Comparison of ENCODE assay signal across 14 mouse cellular contexts in genomic region chr12:76541475-76541874, GRCm38 (mm10). TPM values are rescaled to one million over a fixed set of nuclear protein-coding genes. Genes with fewer than 3 reads are reported as not detected.
DNase-seq lines count a peak whose midpoint lies in the region; ATAC-seq and TF ChIP-seq lines count a peak whose summit lies in the region.
"Had no signal": no experiment of that assay in that cellular context is flagged by ENCODE, and none has a peak within 500 bp of the region (broad histone marks: within the 10 kb centered on the region; RNA-seq: fewer than 3 reads in every experiment).

No protein-coding gene starts in this region.

- H3K36me3 ChIP-seq in heart, embryonic 12.5 days, result peaks cover 4% of the 10 kb centered on the region; the same call in 1 of the 2 replicates
- no peaks in the 10 kb centered on the region for H3K36me3 ChIP-seq in liver, adult 2 months (ENCODE audit: control insufficient read depth, insufficient read depth, low read length)
- H3K36me3 ChIP-seq in liver, postnatal 0 days (replicated peaks; ENCODE audit: insufficient read depth, low read length), result no peaks in the 10 kb centered on the region
- H3K36me3 ChIP-seq: forebrain, embryonic 10.5 days; midbrain, embryonic 12.5 days had no signal

- no peak for TF ChIP-seq POLR2A in liver, adult 2 months (IDR thresholded peaks at IDR 0.05; ENCODE audit: extremely low read depth, insufficient read depth, low read length)

- no peak for TF ChIP-seq EP300 in liver, postnatal 0 days (IDR thresholded peaks at IDR 0.05; ENCODE audit: low read depth)

- DNase-seq in heart, postnatal 36 days, result no peak
- DNase-seq in liver, adult 2 months (ENCODE audit: extremely low read depth, low read depth, low spot score), result no peak
- DNase-seq in liver, result no peak
- DNase-seq in Muller cell, postnatal 12 days (ENCODE audit: inconsistent ontology term), result peak; percentile 70
- DNase-seq in liver, postnatal 0 days, result no peak
- DNase-seq: adrenal gland, postnatal 25 days; cerebellum, adult 11-12 months; heart, postnatal 4 days; lung, adult 2 months had no signal

- TF ChIP-seq CTCF in liver, adult 2 months (IDR thresholded peaks at IDR 0.05; ENCODE audit: low read depth, low read length), result no peak
- TF ChIP-seq CTCF in liver, postnatal 0 days (IDR thresholded peaks at IDR 0.05; ENCODE audit: low read depth), result no peak

- 0 out of 2 replicates have a peak overlapping the region, but pooled peaks have one; percentile 4 for H3K9ac ChIP-seq in heart, embryonic 12.5 days
- peak overlapping the region; percentile 20 for H3K9ac ChIP-seq in liver, adult 2 months (ENCODE audit: low read depth, low read length)
- no peak overlapping the region for H3K9ac ChIP-seq in liver, postnatal 0 days (replicated peaks)
- H3K9ac ChIP-seq: midbrain, embryonic 12.5 days had no signal

- H3K4me2 ChIP-seq in heart, embryonic 12.5 days, result no peak overlapping the region
- 0 out of 2 replicates have a peak overlapping the region, but pooled peaks have one; percentile 4 for H3K4me2 ChIP-seq in liver, postnatal 0 days (ENCODE audit: low read depth, low read length)
- H3K4me2 ChIP-seq: midbrain, embryonic 12.5 days had no signal

- no peak for ATAC-seq in heart, embryonic 12.5 days (ENCODE audit: insufficient number of reproducible peaks, low FRiP score)
- no peak for ATAC-seq in liver, postnatal 0 days
- no peak for ATAC-seq in inflammation-experienced regulatory T-cells, adult 6 months
- ATAC-seq in megakaryocyte-erythroid progenitor cell, adult 5-6 weeks (replicated peaks; ENCODE audit: low FRiP score, low TSS enrichment, poor library complexity, severe bottlenecking), result no peak

- intact Hi-C loops in heart, postnatal 36 days (cut with DNase I), result no loop called here

- H3K27me3 ChIP-seq in heart, embryonic 12.5 days (replicated peaks), result no peaks in the 10 kb centered on the region
- H3K27me3 ChIP-seq in liver, adult 2 months (ENCODE audit: control insufficient read depth, insufficient read depth, low read length), result no peaks in the 10 kb centered on the region
- H3K27me3 ChIP-seq in liver, postnatal 0 days (ENCODE audit: insufficient read depth, low read length), result no peaks in the 10 kb centered on the region

- H3K4me3 ChIP-seq in heart, embryonic 12.5 days, result no peak overlapping the region
- H3K4me3 ChIP-seq in liver, adult 2 months (ENCODE audit: insufficient read depth, low read depth, low read length), result no peak overlapping the region
- no peak overlapping the region for H3K4me3 ChIP-seq in liver, postnatal 0 days (ENCODE audit: low read depth, low read length)
- H3K4me3 ChIP-seq: forebrain, embryonic 10.5 days; midbrain, embryonic 12.5 days had no signal

- peaks cover 40% of the 10 kb centered on the region for H3K79me2 ChIP-seq in liver, adult 2 months (ENCODE audit: control insufficient read depth, insufficient read depth, low read length)

- no peaks in the 10 kb centered on the region for H3K9me3 ChIP-seq in heart, embryonic 12.5 days (replicated peaks)
- H3K9me3 ChIP-seq in liver, postnatal 0 days (ENCODE audit: low read length), result no peaks in the 10 kb centered on the region
- H3K9me3 ChIP-seq: forebrain, embryonic 10.5 days; midbrain, embryonic 12.5 days had no signal

- 38% methylated on average over 8 of the region's 8 CpGs for WGBS in heart, embryonic 12.5 days
- 20% methylated on average over 8 of the region's 8 CpGs for WGBS in liver, adult 2 months
- 42% methylated on average over 8 of the region's 8 CpGs for WGBS in liver, postnatal 0 days (ENCODE audit: insufficient replicate concordance)

- peaks cover 42% of the 10 kb centered on the region for H3K4me1 ChIP-seq in heart, embryonic 12.5 days (replicated peaks)
- H3K4me1 ChIP-seq in liver, adult 2 months (ENCODE audit: control insufficient read depth, insufficient read depth, low read length), result peaks cover 51% of the 10 kb centered on the region
- H3K4me1 ChIP-seq in liver, postnatal 0 days (ENCODE audit: insufficient read depth), result peaks cover 58% of the 10 kb centered on the region

- H3K27ac ChIP-seq in heart, embryonic 12.5 days (ENCODE audit: poor library complexity, severe bottlenecking), result 0 out of 2 replicates have a peak overlapping the region, but pooled peaks have one; percentile 3
- peak overlapping the region; percentile 76 for H3K27ac ChIP-seq in liver, adult 2 months (replicated peaks; ENCODE audit: insufficient read depth, low read depth, low read length)
- 0 out of 2 replicates have a peak overlapping the region, but pooled peaks have one; percentile 39 for H3K27ac ChIP-seq in liver, postnatal 0 days (ENCODE audit: low read depth)
- H3K27ac ChIP-seq: forebrain, embryonic 10.5 days; midbrain, embryonic 12.5 days had no signal

RNA-seq across cellular contexts. Expression of gene Plekhg3, which starts 10.8 kb away (rescaled TPM):
- polyA plus RNA-seq in heart, embryonic 12.5 days (2016; fragmentation: Nextera tagmentation; extraction: Ambion mirVana), result 8.2 and 10.3 TPM in 2 replicates
- total RNA-seq in heart, postnatal 36 days (2021), result 10 to 100 TPM; 13.2 to 15.2 TPM
- 16.5 and 27.0 TPM in 2 replicates for total RNA-seq in liver, adult 2 months (2014; rRNA removed)
- polyA plus RNA-seq in liver, adult 2 months (2012; rRNA removed), result 12.5 and 17.1 TPM in 2 replicates
- polyA plus RNA-seq in liver, postnatal 0 days (2015; fragmentation: Nextera tagmentation; extraction: Ambion mirVana), result 3.3 and 3.7 TPM in 2 replicates
- polyA plus RNA-seq in inflammation-experienced regulatory T-cells, adult 6 months (2017; shearing (Covaris generic)), result 1 to 10 TPM; 1.9 to 3.5 (median 2.9) TPM
- total RNA-seq in megakaryocyte-erythroid progenitor cell, adult 5-6 weeks (2014; fragmentation: Nextera tagmentation), result 2.4 and 3.9 TPM in 2 replicates
- 0.38 and 0.42 TPM in 2 replicates for total RNA-seq in megakaryocyte-erythroid progenitor cell, adult 5-6 weeks (2017)

Comparison
In these comparisons a context has a peak if more than half of its experiments do, and no peak if none do; other contexts are left out.
1. H3K27ac ChIP-seq: peak in every context shown above with its lines; median percentile 76 in liver, adult 2 months; 39 in liver, postnatal 0 days; 3 in heart, embryonic 12.5 days.